Mouse (Mus musculus) lung, adult 2 months (tissue): ENCODE results near the gene Gga3. TPM values are rescaled to one million over a fixed set of nuclear protein-coding genes. Genes with fewer than 3 reads are reported as not detected.

Source experiments
- DNase-seq: peaks from one replicate; pipeline ENCODE4 v3.0.0; 2022
- H3K4me1 ChIP-seq: fragments of 200-500 bp; 2 replicates; pipeline ENCODE4 v1.6.1; 2011; ENCODE audit warnings: low read length; ENCODE audit not compliant: control insufficient read depth, insufficient read depth
- H3K4me3 ChIP-seq: fragments of 200-500 bp; replicated peaks from 2 replicates; pipeline ENCODE3; 2011; ENCODE audit warnings: low read depth, mild to moderate bottlenecking, control low read depth, low read length; ENCODE audit errors: extremely low read depth
- CTCF ChIP-seq: fragments of 200-500 bp; IDR thresholded peaks from 2 replicates; pipeline ENCODE4 v1.5.1; 2011; ENCODE audit warnings: mild to moderate bottlenecking, low read length, control low read depth; ENCODE audit not compliant: insufficient read depth
- POLR2A ChIP-seq: fragments of 200-500 bp; IDR thresholded peaks from 2 replicates; pipeline ENCODE4 v1.6.1; 2011; ENCODE audit warnings: low read depth, mild to moderate bottlenecking, control low read depth, low read length, borderline replicate concordance; ENCODE audit errors: extremely low read depth
- WGBS: fragments of 180-500 bp; shearing (Covaris S2); methylation state at CpG from one replicate; pipeline ENCODE4 v1.1.7; 2018; 5-methylcytosine and 5-hydroxymethylcytosine counted together
- polyA plus RNA-seq: library from polyadenylated mRNA; depleted of rRNA; stranded (reverse); fragments of >200 nt; gene quantifications from 2 replicates; pipeline ENCODE4 v1.2.3, GENCODE M21; 2012

The Gga3 gene
- polyA plus RNA-seq, 1 experiment = 40.4 TPM

DNA sequence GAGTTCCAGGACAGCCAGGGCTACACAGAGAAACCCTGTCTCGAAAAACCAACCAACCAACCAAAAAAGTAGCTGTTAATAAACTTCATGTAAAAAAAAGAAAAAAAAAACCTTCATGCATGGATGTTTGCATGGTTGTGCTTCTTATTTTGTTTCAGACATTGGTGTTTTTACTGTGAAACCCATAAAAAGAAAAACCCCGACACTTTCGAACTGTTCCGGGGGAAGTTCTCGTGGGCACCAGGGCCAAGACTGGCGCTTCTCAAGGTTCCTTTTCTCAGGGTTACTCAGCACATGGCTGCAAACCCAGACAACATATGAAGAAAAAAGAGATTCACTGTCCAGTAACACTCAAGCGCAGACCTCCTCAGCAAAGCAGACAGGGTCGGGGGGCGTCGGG, 29.0 kb upstream of the Gga3 start:
- WGBS = 75% methylated on average over 10 of the region's 10 CpGs
- no peaks in the 10 kb centered on the region for H3K4me1 ChIP-seq
- TF ChIP-seq POLR2A = no peak
- no peak for TF ChIP-seq CTCF
- no peak for DNase-seq
- H3K4me3 ChIP-seq = no peak overlapping the region

GRCm38 (mm10) chr11:115632247-115632646, 28.4 kb upstream of the Gga3 start:
- Histone ChIP-seq H3K4me3 (no peak overlapping the region), H3K4me1 (0 out of 2 replicates have a peak, but pooled peaks cover 2% of the 10 kb centered on the region)
- DNase-seq = no peak
- WGBS = 66% methylated on average over 7 of the region's 7 CpGs
- no peak for TF ChIP-seq POLR2A
- no peak for TF ChIP-seq CTCF

GRCm38 (mm10) chr11:115631505-115631890, 27.6 kb upstream of the Gga3 start:
- no peak overlapping the region for H3K4me3 ChIP-seq
- TF ChIP-seq CTCF = peak; percentile 64
- TF ChIP-seq POLR2A = no peak
- H3K4me1 ChIP-seq = 0 out of 2 replicates have a peak, but pooled peaks cover 2% of the 10 kb centered on the region
- WGBS = 25% methylated on average over 3 of the region's 3 CpGs
- peak; percentile 49 for DNase-seq

GRCm38 (mm10) chr11:115630532-115631504, 27.0 kb upstream of the Gga3 start:
- WGBS = 35% methylated on average over 16 of the region's 16 CpGs
- peak overlapping the region; percentile 15 for H3K4me3 ChIP-seq
- 0 out of 2 replicates have a peak, but pooled peaks cover 2% of the 10 kb centered on the region for H3K4me1 ChIP-seq
- peak; percentile 56 for DNase-seq
- no peak for TF ChIP-seq POLR2A
- no peak for TF ChIP-seq CTCF

DNA sequence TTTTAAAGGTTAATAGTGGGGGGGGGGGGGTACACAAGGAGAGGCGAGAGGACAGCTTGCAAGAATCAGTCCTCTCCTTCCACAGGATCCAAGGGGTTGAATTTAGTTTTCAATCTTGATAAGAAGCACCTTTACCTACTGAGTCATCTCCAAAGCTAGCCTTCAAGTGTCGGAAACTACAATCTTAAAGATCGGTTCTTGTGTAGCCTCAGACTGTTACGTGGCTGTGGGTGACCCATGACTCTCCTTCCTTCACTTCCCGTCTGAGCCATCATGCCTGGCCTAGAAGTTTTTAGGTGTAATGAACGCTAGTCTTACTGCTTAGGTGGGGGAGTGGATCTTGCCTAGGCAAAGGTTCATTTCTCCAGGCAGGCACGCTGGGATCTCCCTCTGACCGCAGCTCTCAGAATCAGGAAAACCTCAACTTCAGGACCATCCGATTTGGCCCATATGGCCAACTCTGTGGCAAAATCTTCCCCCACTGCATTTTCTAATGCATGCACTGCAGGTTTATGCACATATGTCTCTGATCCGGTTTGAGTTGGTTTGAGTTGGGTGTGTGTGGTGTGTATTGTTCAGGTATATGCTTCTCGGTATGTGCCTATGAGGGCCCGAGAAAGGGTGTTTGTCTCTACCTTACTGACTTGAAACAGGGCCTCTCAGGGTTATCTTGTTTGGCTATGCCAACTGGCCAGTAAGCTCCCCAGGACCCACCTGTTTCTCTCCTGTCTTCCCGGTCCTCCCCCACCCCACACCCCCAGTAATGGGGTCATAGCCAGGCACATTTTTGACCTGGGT, 26.1 kb upstream of the Gga3 start:
- DNase-seq = no peak
- H3K4me3 ChIP-seq = no peak overlapping the region
- H3K4me1 ChIP-seq = 0 out of 2 replicates have a peak, but pooled peaks cover 2% of the 10 kb centered on the region
- TF ChIP-seq CTCF (no peak), POLR2A (no peak)
- WGBS = 82% methylated on average over 13 of the region's 13 CpGs

DNA sequence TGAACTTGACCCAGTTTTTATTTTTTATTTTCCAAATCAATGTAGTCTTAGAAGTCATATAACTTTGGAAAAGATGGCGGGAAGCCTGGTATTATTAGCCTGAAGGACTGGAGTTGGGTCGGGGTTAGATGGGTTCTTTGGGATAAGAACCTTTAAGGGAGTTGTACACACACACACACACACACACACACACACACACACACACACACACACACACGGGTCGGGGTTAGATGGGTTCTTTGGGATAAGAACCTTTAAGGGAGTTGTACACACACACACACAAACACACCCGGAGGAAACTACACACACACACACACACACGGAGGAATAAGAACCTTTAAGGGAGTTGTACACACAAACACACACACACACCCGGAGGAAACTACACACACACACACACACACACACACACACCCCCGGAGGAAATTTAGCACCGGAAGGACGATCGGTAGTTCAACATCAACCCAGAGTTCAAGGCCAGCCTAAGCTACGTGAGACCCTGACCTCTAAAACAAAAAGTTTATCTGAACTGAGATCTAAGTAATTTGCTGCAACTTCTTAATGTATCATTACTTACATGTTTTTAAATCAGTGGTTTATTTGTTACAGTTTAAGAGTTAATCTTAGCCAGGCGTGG, 24.7 kb upstream of the Gga3 start:
- TF ChIP-seq POLR2A (no peak), CTCF (no peak)
- H3K4me3 ChIP-seq = no peak overlapping the region
- WGBS = 44% methylated on average over 13 of the region's 13 CpGs

DNA sequence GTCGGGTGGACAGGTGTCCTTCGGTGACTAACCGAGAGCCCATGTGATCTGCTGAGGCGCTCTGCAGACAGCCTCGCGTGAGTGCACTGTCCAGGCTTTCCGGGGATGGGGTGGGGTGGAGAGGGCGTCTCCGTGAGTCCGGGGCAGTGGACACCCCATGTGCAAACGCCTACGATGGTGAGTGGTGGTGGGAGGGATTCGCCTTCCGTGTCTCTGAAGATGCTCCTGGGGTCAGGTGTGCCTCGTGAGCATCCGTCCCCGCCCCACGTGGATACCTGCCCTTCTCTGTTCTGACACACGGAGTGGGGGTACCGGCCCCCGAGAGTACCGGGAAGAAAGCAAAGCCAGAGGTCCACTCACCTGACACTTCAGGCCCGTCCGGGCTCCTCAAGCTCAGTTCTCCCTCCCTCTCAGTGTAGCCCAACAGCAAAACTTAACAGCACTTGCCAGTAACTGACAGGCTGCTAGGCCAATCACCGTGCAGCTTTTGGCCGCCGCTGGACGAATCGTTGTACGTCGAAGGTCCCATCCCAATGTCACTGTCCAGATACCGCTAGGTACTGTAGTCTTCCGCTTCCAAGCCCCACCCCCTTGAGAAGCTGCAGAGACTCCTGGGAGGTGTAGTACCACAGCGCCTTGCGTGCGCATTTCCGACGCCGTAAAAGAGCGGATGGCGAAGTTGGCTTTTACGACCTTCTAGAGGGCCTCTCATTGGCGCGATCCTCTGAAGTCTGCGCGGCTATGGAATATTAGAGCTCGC, 24.0 kb upstream of the Gga3 start, which contains the start of gene Slc25a19:
Gene Slc25a19, minus strand, starts transcription at position 591 of the 760 bp plus-strand sequence.
- WGBS = under 1% methylated on average over 47 of the region's 47 CpGs
- H3K4me3 ChIP-seq = peak within 1 kb of the TSS; percentile 86
- TF ChIP-seq CTCF (no peak), POLR2A (peak; percentile 78; the same call in 1 of the 2 replicates)
- DNase-seq = peak; percentile 99
- H3K4me1 ChIP-seq = 0 out of 2 replicates have a peak, but pooled peaks cover 2% of the 10 kb centered on the region

More for the DNA sequence above, 24.7 kb upstream of the Gga3 start:
- no peak for DNase-seq
- H3K4me1 ChIP-seq = 0 out of 2 replicates have a peak, but pooled peaks cover 2% of the 10 kb centered on the region

DNA sequence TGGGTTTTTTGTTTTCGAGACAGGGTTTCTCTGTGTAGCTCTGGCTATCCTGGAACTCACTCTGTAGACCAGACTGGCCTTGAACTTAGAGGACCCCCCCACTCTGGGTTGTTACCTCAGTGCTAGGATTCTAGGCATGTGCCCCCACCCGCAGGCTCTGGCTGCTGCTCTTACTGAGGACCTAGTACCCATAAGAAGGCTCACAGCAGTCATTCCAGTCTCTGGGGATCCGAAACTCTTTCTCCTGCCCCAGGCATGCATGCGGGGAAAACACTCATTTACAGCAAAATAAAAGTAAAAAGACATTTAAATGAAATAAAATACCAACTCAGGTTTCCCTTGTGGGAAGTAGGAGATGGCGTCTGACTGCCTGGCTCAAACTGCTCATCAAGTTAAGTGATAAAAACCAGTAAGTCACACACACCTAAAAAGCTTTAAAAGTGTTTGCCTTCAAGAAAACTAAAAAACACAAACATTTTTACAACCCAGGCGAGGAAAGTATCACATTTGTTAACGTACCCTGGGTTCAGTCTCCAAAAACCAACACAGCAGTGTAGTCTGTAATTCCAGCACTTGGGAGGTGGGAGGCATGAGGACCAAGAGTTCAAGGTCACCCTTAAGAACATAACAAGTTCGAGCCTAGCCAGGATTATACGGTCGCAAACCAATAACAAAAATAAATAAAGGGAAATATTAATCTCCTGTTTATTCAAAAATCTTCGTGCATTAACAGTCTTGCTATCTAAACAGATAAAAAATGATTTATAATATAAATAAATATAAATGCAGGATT, 23.2 kb upstream of the Gga3 start:
- no peak for TF ChIP-seq POLR2A
- no peak for TF ChIP-seq CTCF
- 45% methylated on average over 11 of the region's 11 CpGs for WGBS
- 0 out of 2 replicates have a peak, but pooled peaks cover 2% of the 10 kb centered on the region for H3K4me1 ChIP-seq
- no peak overlapping the region for H3K4me3 ChIP-seq
- DNase-seq = no peak
